Mouse (Mus musculus) heart, embryonic 15.5 days (tissue): ENCODE measurements around the gene Hecw1. TPM values are rescaled to one million over a fixed set of nuclear protein-coding genes. Genes with fewer than 3 reads are reported as not detected.

Experiments
- ATAC-seq: fragments of 200-750 bp; cut with Nextera tagmentation; replicated peaks from 2 replicates; pipeline ENCODE4 v1.8.0; 2017; ENCODE audit warnings: low read depth, moderate TSS enrichment; ENCODE audit not compliant: insufficient number of reproducible peaks, insufficient read depth, low FRiP score
- H3K27ac ChIP-seq: fragments of 300-500 bp; sonication (generic); 2 replicates; pipeline ENCODE4 v1.5.1; 2015; ENCODE audit warnings: mild to moderate bottlenecking, inconsistent platforms
- H3K27me3 ChIP-seq: fragments of 300-500 bp; sonication (generic); 2 replicates; pipeline ENCODE4 v1.6.1; 2015; ENCODE audit warnings: inconsistent platforms
- H3K36me3 ChIP-seq: fragments of 300-500 bp; sonication (generic); 2 replicates; pipeline ENCODE4 v1.6.1; 2015; ENCODE audit warnings: mild to moderate bottlenecking, inconsistent platforms
- H3K4me1 ChIP-seq: fragments of 300-500 bp; sonication (generic); replicated peaks from 2 replicates; pipeline ENCODE4 v1.6.1; 2015; ENCODE audit warnings: inconsistent platforms
- H3K4me2 ChIP-seq: fragments of 300-500 bp; sonication (generic); 2 replicates; pipeline ENCODE4 v1.6.1; 2015; ENCODE audit warnings: inconsistent platforms, mild to moderate bottlenecking, moderate library complexity
- H3K4me3 ChIP-seq: fragments of 300-500 bp; sonication (generic); 2 replicates; pipeline ENCODE4 v1.5.1; 2015; ENCODE audit warnings: mild to moderate bottlenecking, inconsistent platforms
- H3K9ac ChIP-seq: fragments of 300-500 bp; sonication (generic); 2 replicates; pipeline ENCODE4 v1.6.1; 2015; ENCODE audit warnings: mild to moderate bottlenecking, inconsistent platforms
- H3K9me3 ChIP-seq: fragments of 300-500 bp; sonication (generic); replicated peaks from 2 replicates; pipeline ENCODE4 v1.6.1; 2016; ENCODE audit warnings: inconsistent platforms
- WGBS: fragments of 180-500 bp; shearing (Covaris S2); methylation state at CpG from one replicate; pipeline ENCODE4 v1.1.7; 2015; ENCODE audit warnings: mixed read lengths; 5-methylcytosine and 5-hydroxymethylcytosine counted together
- polyA plus RNA-seq: library from polyadenylated mRNA; unstranded; fragments of >200 nt; fragmentation: Nextera tagmentation; extraction: Ambion mirVana; gene quantifications from 2 replicates; pipeline ENCODE4 v1.2.1, GENCODE M21; 2015

Gene Hecw1
- 0.40 and 0.93 TPM in 2 replicates for polyA plus RNA-seq

GRCm38 (mm10) chr13:14522906-14523269 is at the start of gene Hecw1:
TSS of gene Hecw1 (minus strand) at chr13:14523228.
- Histone ChIP-seq H3K36me3 (no peaks in the 10 kb centered on the region), H3K4me3 (peak within 1 kb of the TSS; percentile 57), H3K4me1 (peaks cover 14% of the 10 kb centered on the region), H3K27me3 (peaks cover 28% of the 10 kb centered on the region), H3K4me2 (peak within 1 kb of the TSS; percentile 96), H3K9me3 (no peaks in the 10 kb centered on the region), H3K27ac (no peak within 1 kb of the TSS), H3K9ac (peak within 1 kb of the TSS; percentile 46; the same call in 1 of the 2 replicates)
- WGBS, result under 1% methylated on average over 15 of the region's 15 CpGs
- ATAC-seq, result no peak

GRCm38 (mm10) chr13:14561336-14561735 is 38.3 kb upstream of the Hecw1 start:
- H3K27ac ChIP-seq, result no peak overlapping the region
- WGBS, result 79% methylated on average over 1 of the region's 1 CpGs
- H3K36me3 ChIP-seq, result no peaks in the 10 kb centered on the region
- no peak overlapping the region for H3K4me2 ChIP-seq
- no peak overlapping the region for H3K9ac ChIP-seq
- no peak overlapping the region for H3K4me3 ChIP-seq
- no peak for ATAC-seq
- H3K9me3 ChIP-seq, result no peaks in the 10 kb centered on the region
- H3K27me3 ChIP-seq, result no peaks in the 10 kb centered on the region
- H3K4me1 ChIP-seq, result no peaks in the 10 kb centered on the region

GRCm38 (mm10) chr13:14552628-14553027 is 29.6 kb upstream of the Hecw1 start:
- H3K4me3 ChIP-seq, result no peak overlapping the region
- no peak overlapping the region for H3K4me2 ChIP-seq
- H3K9me3 ChIP-seq, result no peaks in the 10 kb centered on the region
- H3K36me3 ChIP-seq, result no peaks in the 10 kb centered on the region
- no peaks in the 10 kb centered on the region for H3K4me1 ChIP-seq
- no peak overlapping the region for H3K27ac ChIP-seq
- 62% methylated on average over 2 of the region's 2 CpGs for WGBS
- H3K27me3 ChIP-seq, result no peaks in the 10 kb centered on the region
- ATAC-seq, result no peak
- no peak overlapping the region for H3K9ac ChIP-seq

GRCm38 (mm10) chr13:14542860-14543259 is 19.8 kb upstream of the Hecw1 start:
- ATAC-seq, result no peak
- H3K9me3 ChIP-seq, result no peaks in the 10 kb centered on the region
- no peak overlapping the region for H3K4me3 ChIP-seq
- H3K36me3 ChIP-seq, result no peaks in the 10 kb centered on the region
- no peaks in the 10 kb centered on the region for H3K27me3 ChIP-seq
- 61% methylated on average over 5 of the region's 5 CpGs for WGBS
- no peak overlapping the region for H3K4me2 ChIP-seq
- H3K9ac ChIP-seq, result no peak overlapping the region
- no peaks in the 10 kb centered on the region for H3K4me1 ChIP-seq
- no peak overlapping the region for H3K27ac ChIP-seq

- Histone ChIP-seq H3K4me3 (peak overlapping the region; percentile 57), H3K36me3 (no peaks in the 10 kb centered on the region), H3K4me2 (peak overlapping the region; percentile 96), H3K9ac (peak overlapping the region; percentile 46; the same call in 1 of the 2 replicates), H3K27me3 (peaks cover 28% of the 10 kb centered on the region), H3K4me1 (peaks cover 14% of the 10 kb centered on the region), H3K27ac (no peak overlapping the region), H3K9me3 (no peaks in the 10 kb centered on the region)
- WGBS, result 2% methylated on average over 38 of the region's 38 CpGs
- peak; percentile 66; the same call in 1 of the 2 replicates for ATAC-seq
Observed at GRCm38 (mm10) chr13:14522128-14522905, 711 bp downstream of the Hecw1 start.

GRCm38 (mm10) chr13:14521746-14522127 is 1.3 kb downstream of the Hecw1 start:
- H3K27ac ChIP-seq, result no peak overlapping the region
- WGBS, result 21% methylated on average over 4 of the region's 4 CpGs
- no peaks in the 10 kb centered on the region for H3K36me3 ChIP-seq
- 0 out of 2 replicates have a peak, but pooled peaks have one; percentile 18 for ATAC-seq
- no peaks in the 10 kb centered on the region for H3K9me3 ChIP-seq
- H3K4me1 ChIP-seq, result peaks cover 14% of the 10 kb centered on the region
- H3K27me3 ChIP-seq, result peaks cover 28% of the 10 kb centered on the region
- peak overlapping the region; percentile 57 for H3K4me3 ChIP-seq
- H3K4me2 ChIP-seq, result peak overlapping the region; percentile 96
- H3K9ac ChIP-seq, result peak overlapping the region; percentile 4; the same call in 1 of the 2 replicates

- no peak overlapping the region for H3K4me2 ChIP-seq
- 83% methylated on average over 3 of the region's 3 CpGs for WGBS
- H3K9me3 ChIP-seq, result no peaks in the 10 kb centered on the region
- H3K27me3 ChIP-seq, result peaks cover 20% of the 10 kb centered on the region
- no peak overlapping the region for H3K9ac ChIP-seq
- H3K36me3 ChIP-seq, result no peaks in the 10 kb centered on the region
- H3K4me3 ChIP-seq, result no peak overlapping the region
- H3K4me1 ChIP-seq, result peaks cover 14% of the 10 kb centered on the region
- no peak overlapping the region for H3K27ac ChIP-seq
- no peak for ATAC-seq
Observed at GRCm38 (mm10) chr13:14519605-14520004, 3.4 kb downstream of the Hecw1 start.

GRCm38 (mm10) chr13:14517478-14517877 is 5.5 kb downstream of the Hecw1 start:
- Histone ChIP-seq H3K4me2 (no peak overlapping the region), H3K9me3 (no peaks in the 10 kb centered on the region), H3K4me3 (no peak overlapping the region), H3K27ac (no peak overlapping the region), H3K9ac (no peak overlapping the region), H3K27me3 (peaks cover 5% of the 10 kb centered on the region), H3K36me3 (no peaks in the 10 kb centered on the region), H3K4me1 (peaks cover 9% of the 10 kb centered on the region)
- no peak for ATAC-seq
- WGBS, result 68% methylated on average over 3 of the region's 3 CpGs

- no peak overlapping the region for H3K9ac ChIP-seq
- H3K4me2 ChIP-seq, result no peak overlapping the region
- WGBS, result 60% methylated on average over 2 of the region's 2 CpGs
- H3K36me3 ChIP-seq, result no peaks in the 10 kb centered on the region
- no peak overlapping the region for H3K27ac ChIP-seq
- ATAC-seq, result no peak
- H3K9me3 ChIP-seq, result no peaks in the 10 kb centered on the region
- H3K4me1 ChIP-seq, result no peaks in the 10 kb centered on the region
- H3K4me3 ChIP-seq, result no peak overlapping the region
- H3K27me3 ChIP-seq, result no peaks in the 10 kb centered on the region
Observed at GRCm38 (mm10) chr13:14515106-14515505, 7.9 kb downstream of the Hecw1 start.

- Histone ChIP-seq H3K9me3 (no peaks in the 10 kb centered on the region), H3K36me3 (no peaks in the 10 kb centered on the region), H3K4me3 (no peak overlapping the region), H3K9ac (no peak overlapping the region), H3K27ac (no peak overlapping the region), H3K4me1 (no peaks in the 10 kb centered on the region), H3K27me3 (no peaks in the 10 kb centered on the region), H3K4me2 (no peak overlapping the region)
- no peak for ATAC-seq
Observed at GRCm38 (mm10) chr13:14513934-14514333, 9.1 kb downstream of the Hecw1 start.

- H3K27ac ChIP-seq, result no peak overlapping the region
- H3K36me3 ChIP-seq, result no peaks in the 10 kb centered on the region
- no peaks in the 10 kb centered on the region for H3K4me1 ChIP-seq
- H3K9me3 ChIP-seq, result no peaks in the 10 kb centered on the region
- ATAC-seq, result no peak
- H3K4me2 ChIP-seq, result no peak overlapping the region
- 70% methylated on average over 5 of the region's 5 CpGs for WGBS
- no peak overlapping the region for H3K9ac ChIP-seq
- H3K4me3 ChIP-seq, result no peak overlapping the region
- H3K27me3 ChIP-seq, result no peaks in the 10 kb centered on the region
Observed at GRCm38 (mm10) chr13:14506765-14507164, 16.3 kb downstream of the Hecw1 start.

- Histone ChIP-seq H3K36me3 (no peaks in the 10 kb centered on the region), H3K4me3 (no peak overlapping the region), H3K27me3 (no peaks in the 10 kb centered on the region), H3K4me1 (no peaks in the 10 kb centered on the region), H3K9me3 (no peaks in the 10 kb centered on the region), H3K4me2 (no peak overlapping the region), H3K9ac (no peak overlapping the region), H3K27ac (no peak overlapping the region)
- WGBS, result 44% methylated on average over 1 of the region's 1 CpGs
- no peak for ATAC-seq
Observed at GRCm38 (mm10) chr13:14500251-14500650, 22.8 kb downstream of the Hecw1 start.
